Mouse (Mus musculus): ENCODE data around the gene 6430571L13Rik.

Gene 6430571L13Rik

DNA sequence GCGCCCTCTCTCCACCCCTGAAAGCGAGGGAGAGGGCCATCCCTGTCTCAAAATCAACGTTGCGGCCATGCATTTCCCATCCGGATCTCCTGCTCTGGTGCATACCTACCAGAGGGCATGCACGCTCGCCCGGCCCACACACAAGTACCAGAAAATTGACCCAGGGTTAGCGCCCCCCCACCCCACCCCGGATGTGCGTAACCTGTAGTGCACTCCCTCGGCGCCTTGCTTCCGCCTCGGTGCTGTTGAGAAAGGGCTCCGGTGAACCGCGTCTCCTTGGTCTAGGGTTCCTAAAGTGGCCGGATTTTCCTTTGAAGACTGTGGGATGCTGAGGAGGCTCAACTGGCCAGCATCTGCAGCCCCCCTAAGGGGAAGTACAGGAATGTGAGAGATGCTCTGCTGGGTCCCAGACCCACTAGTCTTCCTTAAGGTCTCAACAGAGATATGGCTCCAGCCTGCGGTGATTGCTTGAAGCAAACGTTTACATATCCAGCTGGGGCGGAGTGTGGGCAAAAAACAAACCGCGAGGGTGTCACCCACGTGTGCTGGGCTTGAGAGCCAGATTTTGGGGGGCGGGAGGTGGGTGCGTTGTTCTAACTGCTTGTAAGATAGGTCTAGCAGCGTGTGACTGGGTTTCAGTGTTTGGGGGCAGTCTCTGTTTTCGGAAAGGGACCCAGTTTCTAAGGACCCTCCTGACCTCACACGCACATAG, 2.1 kb upstream of the 6430571L13Rik start, which contains the start of gene Hemk1:
Gene Hemk1 (minus strand): TSS at position 179 of the 712 bp plus-strand sequence.
- peak; percentile 71 for DNase-seq (ENCODE audit: extremely low read depth, insufficient read length, low spot score)

DNA sequence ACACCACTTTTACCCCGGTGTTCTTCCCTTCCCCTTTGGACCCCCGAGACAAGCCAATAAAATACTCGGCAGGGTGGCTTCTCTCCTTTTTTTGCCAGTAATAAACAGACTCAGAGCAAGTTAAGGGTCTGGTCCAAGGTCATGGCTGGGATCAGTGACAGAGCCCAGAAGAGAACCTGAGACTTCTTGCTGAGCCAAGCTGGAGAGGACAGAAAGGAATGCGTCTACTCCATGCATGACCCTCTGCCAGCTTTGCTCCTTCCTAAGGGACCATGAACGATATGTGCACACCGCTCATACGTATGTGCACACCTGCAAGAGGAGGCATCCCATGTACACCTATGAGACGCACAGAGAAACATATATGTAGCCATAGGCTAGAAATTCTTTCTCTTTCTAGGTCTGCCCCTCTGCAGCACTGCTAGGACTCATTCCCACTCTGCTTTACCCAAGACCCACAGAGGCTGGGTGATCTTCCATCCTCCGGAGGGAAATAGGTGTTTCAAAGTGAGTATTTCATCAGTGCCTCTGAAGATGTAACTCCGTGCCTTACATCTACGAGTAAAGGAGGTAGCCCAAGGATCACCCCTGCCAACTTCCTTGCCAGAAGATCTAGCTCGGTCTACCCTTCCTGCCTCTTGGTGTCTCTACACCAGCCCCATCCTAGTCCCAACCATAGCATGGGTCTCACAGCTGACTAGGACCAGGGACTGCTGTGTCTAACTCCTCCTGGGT, 676 bp downstream of the 6430571L13Rik start:
- DNase-seq (ENCODE audit: extremely low read depth, insufficient read length, low spot score) = no peak

DNA sequence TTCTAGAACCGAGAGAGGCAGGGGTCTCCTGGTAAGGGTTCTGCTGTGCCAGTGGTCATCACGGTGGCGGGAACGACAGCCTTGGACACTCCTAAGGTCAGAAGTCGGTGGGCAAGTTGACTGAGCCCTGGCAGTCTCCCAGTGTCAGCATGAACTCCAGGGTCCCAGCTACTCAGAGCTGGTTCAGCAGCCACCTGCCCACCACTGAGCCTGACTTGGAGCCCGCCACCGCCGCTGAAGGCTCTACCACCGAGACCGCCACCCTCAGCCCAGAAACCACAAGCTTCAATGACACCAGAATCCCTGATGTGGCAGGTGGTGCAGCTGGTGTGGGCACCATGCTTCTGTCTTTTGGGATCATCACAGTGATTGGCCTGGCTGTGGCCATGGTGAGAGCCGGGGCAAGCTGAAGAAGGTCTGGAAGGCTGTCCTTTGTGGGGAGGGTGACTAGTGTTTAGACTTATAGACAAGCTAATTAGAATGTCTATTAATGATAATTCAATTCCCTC, 1.9 kb downstream of the 6430571L13Rik start:
- no peak for DNase-seq (ENCODE audit: extremely low read depth, insufficient read length, low spot score)

DNA sequence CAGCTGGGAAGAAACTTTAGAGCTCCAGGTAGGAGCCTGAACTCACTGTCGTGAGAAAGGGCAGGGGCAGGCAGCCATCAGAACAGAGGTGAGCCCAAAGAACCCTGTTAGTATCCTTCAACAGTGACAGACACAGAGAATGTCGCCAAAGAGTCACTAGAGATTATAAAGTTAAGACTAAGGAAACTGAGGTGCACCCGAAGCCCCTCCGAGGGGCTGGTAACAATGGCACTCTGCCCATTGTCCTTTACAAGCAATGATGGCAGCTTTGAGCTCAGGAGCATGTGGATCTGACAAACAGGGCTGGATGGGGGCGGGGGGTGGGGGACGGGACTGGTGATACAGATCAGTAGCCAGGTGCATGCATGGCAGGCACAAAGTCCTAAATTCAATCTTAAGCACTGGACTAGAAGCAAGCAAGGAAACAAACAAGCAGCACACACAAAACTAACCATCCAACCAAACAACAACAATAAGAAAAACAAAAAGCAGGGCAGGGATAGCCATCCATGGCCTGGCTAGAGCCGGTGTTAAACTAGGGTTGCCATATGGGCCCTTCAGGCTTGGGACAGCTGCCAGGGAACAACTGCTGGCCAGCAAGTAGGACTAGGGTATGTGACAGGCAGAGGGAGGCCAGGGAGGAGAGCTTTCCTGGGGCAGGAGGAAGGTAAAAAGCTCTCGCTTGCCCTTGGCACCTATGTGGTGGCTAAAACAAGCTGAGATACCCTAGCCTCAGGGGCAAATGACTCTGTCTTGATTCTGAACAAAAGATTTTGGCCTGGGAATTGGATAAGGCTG, 2.9 kb downstream of the 6430571L13Rik start:
- DNase-seq (ENCODE audit: extremely low read depth, insufficient read length, low spot score) = no peak

DNA sequence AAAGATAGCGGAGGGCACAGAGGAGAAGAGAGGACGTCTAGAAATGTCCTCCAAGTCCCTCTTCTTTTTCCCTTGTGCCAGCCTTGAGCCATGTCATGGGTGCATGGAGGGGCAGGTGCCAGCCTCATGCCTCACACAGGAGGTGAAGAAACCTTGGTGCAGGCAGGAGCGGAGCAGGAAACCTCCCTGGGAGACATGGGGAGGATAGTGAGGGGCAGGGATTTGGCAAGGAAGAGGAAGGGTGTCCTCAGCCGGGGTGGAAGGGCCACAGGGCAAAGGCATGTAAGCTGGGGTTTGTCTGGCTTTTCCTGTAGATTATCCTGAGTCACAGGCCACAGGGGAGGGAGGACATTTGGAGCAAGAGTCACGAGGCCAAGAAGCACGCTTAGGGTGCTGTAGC, 3.6 kb downstream of the 6430571L13Rik start:
- DNase-seq (ENCODE audit: extremely low read depth, insufficient read length, low spot score) = peak; percentile 28

DNA sequence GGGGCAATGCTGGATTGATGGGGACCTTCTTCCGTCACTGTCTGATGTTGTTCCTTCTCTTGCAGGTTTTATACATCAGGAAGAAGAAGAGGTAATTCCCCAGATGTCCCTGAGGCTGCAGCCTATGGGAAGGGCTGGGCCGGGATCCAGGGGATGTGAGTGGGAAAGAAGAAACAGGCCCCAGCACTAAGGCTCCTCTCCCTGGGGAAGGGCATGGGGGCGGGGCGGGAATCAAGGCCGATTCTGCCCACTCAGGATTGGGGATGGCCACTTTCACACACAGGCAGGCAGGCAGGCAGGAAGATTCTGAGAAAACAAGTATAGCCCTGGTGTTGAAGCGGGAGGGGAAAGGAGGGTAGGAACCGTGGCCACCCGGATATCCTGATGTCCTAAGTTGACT, 5.7 kb downstream of the 6430571L13Rik start:
- DNase-seq (ENCODE audit: extremely low read depth, insufficient read length, low spot score) = no peak

DNA sequence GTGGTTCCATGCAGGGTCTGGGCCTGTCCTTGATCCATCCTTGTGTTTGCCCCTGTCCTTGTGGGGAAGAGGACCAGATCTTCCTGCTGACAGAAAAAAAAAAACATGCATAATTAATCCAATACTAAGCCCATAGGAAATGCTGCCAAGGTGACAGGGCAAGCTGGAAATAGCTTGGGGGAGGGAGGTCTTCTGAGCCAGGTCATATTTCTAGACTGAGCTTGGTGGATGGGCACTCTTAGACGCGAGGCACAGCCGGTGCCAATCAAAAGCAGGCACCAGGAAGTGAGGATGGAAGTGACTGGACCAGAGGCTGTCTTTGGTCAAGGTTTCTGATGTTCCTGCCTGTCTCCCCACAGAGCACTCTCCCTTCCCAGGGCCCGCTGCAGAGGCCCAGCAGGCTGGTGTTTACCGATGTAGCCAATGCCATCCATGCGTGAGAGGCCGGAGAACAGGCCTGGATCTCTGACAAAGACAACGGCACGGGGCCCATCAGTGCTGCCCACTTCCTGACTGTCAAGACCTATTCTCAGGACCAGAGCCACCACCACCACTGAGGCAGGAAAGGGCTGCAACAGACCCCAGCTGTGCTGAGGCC, 7.3 kb downstream of the 6430571L13Rik start:
- DNase-seq (ENCODE audit: extremely low read depth, insufficient read length, low spot score) = no peak

DNA sequence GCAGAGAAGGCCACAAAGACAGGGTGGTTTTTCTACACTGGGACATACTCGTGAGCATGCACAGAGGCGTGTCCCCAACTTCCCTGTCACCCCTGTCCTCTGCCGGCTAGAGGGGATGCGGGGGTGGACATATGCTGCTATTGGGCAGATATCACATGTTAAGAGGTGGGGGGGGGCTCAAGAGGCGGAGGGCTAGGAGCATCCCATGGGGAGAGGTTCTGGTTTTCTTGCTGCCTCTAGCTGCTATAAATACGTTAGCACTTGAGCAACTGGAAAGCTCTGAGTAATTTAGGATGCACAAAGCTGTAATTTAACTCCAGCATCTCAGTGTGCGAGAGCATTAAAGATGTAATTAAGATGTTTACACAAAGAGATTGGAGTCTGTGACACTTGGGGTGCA, 8.9 kb downstream of the 6430571L13Rik start:
- no peak for DNase-seq (ENCODE audit: extremely low read depth, insufficient read length, low spot score)

DNA sequence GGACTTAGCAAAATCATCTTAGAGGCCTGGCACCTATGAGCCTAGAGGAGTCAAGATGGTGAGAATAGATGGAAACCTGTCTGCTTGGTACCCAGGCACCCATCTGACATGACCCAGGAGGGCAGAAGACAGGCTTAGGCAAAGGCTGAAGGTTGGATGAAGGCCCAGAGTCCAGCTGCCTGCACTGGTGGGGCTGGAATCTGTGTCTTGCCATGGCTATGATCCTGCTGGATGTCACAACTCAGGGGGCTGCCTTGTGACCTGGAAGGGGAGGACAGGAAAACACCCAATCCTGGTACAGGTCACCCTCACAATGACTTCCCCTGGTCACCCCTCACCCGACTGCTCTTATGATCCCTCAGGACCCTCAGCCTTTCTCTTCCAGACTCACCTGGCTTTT, 14.4 kb downstream of the 6430571L13Rik start:
- DNase-seq (ENCODE audit: extremely low read depth, insufficient read length, low spot score) = no peak

DNA sequence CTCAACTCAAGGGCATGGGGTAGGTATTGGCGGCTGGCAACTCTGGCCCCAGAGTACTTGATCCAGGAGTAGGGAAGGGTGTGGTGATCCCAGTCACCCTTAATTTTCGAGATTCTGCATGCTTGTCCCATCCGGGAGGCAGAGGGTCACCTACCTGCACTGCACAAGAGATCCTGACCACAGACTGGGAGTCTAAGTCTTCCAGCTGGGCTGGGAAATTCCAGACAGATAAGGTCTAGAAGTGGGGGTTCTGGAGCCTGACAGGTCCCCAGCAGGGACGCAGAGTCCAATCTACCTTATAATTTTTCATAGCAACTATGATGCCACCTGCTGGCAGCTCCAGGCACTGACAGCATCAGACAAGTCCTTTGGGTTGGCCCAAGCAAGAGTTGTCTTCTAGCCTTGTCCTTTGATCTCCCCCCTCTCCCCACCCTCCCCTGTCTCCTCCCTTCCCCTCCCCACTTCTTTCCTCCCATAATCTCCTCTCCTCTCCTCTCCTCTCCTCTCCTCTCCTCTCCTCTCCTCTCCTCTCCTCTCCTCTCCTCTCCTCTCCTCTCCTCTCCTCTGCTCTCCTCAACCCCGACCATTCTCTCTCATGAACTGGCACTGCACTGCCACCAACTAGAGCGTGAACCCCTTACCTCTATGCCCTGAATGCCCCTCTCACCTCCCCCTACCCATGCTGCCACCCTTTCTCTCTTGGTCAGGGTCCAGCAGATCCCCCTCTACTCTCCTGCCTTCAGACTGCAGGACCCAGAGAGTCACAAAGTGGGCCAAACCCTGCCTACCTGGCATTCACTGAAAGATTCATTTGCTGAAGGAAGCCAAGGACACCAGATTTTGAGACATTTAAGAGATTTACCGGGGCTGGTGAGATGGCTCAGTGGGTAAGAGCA, 15.7 kb downstream of the 6430571L13Rik start:
- DNase-seq (ENCODE audit: extremely low read depth, insufficient read length, low spot score) = no peak

DNA sequence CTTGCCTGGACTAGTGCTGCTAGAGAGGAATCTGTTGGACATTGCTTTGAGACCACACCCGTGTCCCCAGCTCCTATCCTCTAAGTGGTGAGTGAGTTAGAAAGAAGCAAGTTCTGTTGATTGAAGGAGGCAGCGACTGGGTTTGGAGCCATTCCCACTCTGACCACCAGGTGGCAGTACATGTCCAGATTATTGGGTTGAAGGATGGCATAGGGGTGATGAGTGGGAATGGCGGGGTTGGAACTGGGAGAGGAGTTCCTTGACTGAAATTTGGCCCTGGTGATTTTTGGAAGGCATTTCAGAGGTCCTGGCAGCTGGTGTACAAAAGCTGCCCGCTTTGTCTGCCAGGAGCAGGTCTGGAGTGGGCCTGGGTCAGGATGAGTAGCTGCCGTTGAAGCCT, 17.2 kb downstream of the 6430571L13Rik start:
- DNase-seq (ENCODE audit: extremely low read depth, insufficient read length, low spot score) = no peak

DNA sequence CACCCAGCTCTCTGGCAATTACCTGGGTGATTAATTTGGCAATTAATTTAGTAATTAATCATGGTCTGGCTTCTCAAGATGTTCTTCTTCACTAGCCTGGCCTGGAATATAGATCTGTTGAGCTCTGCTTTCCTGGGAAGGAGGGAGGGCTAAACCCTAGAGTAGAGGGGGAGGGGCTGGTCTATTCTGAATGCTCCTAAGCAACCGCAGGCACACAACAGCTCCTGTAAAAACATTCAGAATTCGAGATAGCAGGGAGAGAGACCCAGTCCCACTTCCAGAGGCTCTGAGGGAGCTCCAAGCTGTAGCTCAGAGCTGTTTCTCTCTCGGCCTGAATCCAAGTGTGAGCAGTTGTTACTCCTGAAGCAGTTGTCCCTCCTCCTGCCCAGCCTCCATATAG, 20.6 kb downstream of the 6430571L13Rik start:
- DNase-seq (ENCODE audit: extremely low read depth, insufficient read length, low spot score) = no peak

DNA sequence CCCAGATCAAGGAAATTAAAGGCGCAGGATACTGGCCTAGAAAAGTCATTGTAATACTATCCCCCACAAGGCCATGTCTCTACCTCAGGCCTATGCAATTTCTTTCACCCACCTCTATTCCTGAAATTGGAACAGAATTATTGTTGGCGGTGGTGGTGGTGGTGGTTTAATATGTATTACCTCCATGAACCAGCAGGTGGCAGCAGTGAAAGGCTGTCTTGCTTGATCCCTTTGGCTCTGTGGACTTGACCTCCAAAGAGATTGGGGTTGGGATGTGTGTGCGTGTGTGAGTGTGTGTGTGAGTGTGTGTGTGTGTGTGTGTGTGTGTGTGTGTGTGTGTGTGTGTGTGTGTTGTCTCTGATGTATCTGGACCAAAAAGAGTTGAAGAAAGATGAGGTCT, 26.2 kb downstream of the 6430571L13Rik start:
- DNase-seq (ENCODE audit: extremely low read depth, insufficient read length, low spot score) = no peak

DNA sequence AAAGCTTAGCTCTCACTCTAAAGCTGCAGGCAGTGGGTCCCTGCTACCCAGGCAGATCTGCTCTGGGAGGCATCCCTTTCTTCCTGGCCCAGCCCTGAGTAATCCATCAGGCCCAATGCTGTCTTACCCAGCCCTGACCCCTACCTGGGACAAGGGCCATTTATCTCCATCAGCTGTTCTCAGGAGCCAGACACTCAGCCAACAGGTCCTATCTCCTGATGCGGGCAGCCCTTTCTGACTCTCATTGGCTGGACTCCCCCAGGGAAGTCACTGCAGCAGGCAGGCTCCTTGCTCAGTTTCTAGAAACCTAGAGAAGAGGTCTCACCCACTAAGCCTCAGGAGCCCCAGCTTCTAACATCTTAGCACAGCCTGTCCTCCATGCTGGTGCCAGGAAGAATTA, 27.9 kb downstream of the 6430571L13Rik start:
- no peak for DNase-seq (ENCODE audit: extremely low read depth, insufficient read length, low spot score)

DNA sequence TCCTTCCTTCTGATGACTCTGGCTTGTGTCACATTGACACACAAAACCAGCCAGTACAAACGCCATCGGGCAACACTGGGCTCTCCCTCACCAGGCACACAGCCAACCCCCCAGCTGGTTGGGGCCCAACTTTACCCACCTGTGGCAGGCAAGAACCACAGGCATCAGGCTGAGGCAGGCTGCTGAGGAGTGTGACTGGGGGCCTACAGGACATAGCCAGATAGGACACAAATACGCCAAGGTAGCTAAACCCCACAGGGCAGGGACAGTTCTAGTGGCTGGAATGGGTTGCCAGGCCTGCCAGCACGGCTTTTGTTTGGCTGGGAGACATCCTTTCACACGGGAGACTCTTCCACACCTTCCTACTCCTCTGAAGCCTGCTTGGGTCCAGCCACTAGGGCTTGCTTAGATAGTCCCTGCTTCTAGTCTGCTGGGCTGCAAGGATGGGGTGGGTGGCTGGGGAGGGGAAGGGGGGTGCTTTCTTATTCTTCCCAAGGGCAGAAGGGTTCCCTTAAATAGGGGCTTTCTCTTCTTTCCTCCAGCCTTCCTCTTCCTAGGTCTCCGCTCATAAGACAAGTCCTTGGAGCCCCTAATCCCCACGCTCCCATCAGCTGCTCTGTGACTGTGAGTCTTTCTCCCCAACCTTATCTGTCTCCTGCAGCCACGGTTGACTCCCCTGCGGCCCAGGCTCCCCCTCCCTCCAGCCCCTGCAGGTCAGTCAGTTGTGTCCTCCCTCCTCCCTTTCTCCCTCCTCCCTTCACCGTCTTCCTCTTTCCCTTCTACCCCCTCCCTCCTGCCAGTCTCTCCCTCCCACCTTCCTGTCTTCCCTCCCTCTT, 29.1 kb downstream of the 6430571L13Rik start:
- DNase-seq (ENCODE audit: extremely low read depth, insufficient read length, low spot score) = no peak

DNA sequence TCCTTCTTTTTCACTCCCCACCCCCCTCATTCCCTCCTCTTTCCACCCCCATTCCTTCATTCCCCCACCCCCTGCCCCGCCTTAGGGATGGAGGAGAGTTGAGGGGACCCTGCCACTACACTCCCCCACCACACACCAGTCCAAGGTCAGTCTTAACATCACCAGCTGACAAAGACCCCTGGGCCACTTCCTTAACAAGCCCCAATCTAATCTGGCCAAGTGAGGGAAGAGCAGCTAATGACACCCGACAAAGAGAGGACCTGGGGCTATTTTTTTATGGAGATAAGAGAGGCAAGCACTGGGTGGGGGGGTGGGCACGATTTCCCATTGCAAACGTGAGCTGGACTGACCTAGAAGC, 29.7 kb downstream of the 6430571L13Rik start:
- no peak for DNase-seq (ENCODE audit: extremely low read depth, insufficient read length, low spot score)

DNA sequence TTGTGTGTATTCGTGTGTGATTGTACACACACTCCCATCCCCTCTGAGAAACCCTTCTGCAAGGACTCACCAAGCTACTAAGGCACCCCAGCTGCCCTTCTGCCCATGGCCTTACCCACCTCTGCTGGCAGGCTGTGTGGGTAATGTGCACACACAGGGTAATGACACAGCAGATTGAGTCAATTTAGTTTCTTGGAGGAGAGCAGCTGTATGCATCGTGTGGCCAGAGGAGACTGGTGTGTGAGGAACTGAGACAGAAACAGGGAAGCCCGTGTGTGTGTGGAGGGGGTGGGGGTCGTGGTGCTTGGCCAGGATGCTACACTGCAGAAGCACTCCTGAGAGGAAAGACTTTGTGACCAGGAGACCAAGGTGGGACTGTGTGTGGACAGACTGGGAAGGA, 32.0 kb downstream of the 6430571L13Rik start:
- no peak for DNase-seq (ENCODE audit: extremely low read depth, insufficient read length, low spot score)

DNA sequence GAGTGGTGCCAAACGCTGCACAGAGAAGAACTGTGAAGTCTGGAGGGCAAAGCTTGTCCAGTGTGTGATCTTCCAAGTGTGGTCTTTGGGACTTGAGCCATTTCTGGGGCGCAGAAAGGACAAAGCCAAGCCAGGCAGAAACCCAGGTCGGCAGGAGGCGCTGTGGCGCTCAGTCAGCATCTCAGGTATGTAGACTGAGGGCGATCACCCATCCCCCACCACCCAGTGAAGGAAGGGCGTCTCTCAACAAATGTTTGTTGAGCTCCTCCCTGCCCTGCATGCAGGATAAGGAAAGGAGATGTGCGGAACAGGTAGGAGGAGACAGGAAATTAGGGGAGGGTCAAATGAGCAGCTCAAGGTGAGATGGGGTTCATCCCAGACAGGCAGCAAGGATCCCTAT, 34.2 kb downstream of the 6430571L13Rik start:
- DNase-seq (ENCODE audit: extremely low read depth, insufficient read length, low spot score) = no peak

DNA sequence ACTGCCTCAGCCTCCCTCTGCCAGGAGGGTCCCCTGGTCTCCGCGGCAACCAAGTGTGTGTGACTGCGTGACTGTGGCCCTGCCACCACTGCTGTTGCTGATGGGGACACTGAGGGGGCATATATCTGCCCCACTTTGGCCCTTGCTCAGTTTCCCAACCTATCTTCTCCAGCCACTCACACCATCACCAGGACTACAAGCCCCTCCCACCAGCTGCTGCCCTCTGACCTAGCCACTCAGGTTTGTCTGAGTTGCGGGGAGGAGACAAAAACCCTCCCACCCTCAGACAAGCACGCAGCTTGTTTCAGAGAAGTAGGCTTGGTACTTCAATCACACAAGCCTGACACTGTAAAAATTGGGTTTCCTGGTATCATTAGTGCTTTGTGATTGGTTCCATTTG, 35.0 kb downstream of the 6430571L13Rik start:
- DNase-seq (ENCODE audit: extremely low read depth, insufficient read length, low spot score) = no peak

Data from 3134 (cell line).